Mouse (Mus musculus) NIH3T3 (cell line): ENCODE measurements around the gene Dtx4.

Experiments used
- DNase-seq: peaks from one replicate; pipeline ENCODE4 v3.0.0-alpha.2; 2012; ENCODE audit warnings: low read depth

Gene Dtx4

GRCm38 (mm10) chr19:12465530-12466144, 35.6 kb downstream of the Dtx4 start:
- no peak for DNase-seq

GRCm38 (mm10) chr19:12464674-12465073, 36.6 kb downstream of the Dtx4 start:
- DNase-seq, result peak; percentile 71

DNA sequence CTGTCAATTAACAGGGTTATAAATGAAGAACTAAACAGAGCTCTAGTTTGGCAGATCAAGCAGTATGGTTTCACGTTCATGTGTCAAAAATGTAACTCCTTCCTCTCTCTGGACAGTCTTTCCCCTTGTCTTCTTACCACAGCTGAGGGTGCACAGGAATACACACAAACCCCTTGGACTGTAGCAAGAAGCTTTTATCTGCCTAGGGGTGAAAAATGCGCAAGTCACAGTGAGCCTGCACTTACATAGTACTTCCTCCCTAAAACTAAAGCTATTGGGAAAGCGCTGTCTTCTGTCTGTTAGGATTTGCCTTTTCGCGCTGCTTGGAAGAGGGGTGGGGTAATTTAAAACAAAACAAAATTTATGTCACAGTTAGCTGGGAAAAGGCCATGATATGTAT, 37.1 kb downstream of the Dtx4 start:
- peak; percentile 41 for DNase-seq

GRCm38 (mm10) chr19:12463722-12464035, 37.6 kb downstream of the Dtx4 start:
- peak; percentile 79 for DNase-seq

GRCm38 (mm10) chr19:12462851-12463721, 38.2 kb downstream of the Dtx4 start:
- DNase-seq, result no peak

DNA sequence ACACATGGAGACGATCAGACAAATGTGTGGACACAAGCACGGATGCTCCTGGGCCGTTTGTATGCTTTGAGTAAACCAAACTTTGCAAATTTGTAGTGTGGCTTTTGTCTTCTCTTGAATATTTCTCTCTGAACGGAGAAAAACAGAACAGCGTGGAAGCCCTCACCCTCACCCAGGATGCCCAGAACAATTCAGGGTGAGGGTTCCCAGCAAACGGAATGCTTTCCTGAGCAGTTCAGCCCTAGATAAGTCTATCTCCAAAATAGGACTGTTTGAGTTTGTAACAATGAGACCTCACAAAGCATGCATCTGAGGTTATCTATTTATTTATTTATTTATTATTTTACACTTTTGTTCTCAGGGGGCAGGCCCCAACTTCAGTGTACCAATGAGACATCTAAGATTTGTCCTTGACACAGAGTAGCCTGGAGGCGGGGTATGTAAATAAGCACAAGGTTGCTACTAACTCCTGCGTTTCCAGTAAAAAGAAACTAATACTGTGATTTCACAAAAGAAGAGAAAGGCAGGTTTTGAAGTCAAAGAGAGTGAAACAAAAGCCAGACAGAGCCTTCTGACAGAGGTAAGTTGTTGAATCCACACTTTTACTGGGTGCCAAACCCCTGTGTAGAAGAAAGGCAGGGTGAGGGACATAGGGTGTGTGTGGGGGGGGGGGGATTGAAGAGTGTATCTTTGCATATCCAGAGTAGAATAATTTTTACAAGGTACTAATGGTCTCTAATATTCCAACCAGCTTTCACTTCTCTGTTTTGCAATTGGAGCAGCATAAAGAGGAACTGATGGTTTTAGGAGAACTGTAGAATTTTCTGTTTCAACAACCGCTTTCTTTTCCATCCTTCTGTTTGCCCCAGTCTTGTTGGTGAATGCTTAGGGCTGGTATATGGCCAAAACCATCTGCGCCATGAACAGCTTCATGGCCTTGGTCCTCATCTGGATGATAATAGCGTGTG, 40.7 kb downstream of the Dtx4 start, which contains the start of gene Mpeg1:
TSS of gene Mpeg1 (plus strand) at position 498 of the 968 bp plus-strand sequence.
- DNase-seq, result no peak

- DNase-seq, result no peak
These were observed 41.7 kb downstream of the Dtx4 start for GRCm38 (mm10) chr19:12459516-12459915.

DNA sequence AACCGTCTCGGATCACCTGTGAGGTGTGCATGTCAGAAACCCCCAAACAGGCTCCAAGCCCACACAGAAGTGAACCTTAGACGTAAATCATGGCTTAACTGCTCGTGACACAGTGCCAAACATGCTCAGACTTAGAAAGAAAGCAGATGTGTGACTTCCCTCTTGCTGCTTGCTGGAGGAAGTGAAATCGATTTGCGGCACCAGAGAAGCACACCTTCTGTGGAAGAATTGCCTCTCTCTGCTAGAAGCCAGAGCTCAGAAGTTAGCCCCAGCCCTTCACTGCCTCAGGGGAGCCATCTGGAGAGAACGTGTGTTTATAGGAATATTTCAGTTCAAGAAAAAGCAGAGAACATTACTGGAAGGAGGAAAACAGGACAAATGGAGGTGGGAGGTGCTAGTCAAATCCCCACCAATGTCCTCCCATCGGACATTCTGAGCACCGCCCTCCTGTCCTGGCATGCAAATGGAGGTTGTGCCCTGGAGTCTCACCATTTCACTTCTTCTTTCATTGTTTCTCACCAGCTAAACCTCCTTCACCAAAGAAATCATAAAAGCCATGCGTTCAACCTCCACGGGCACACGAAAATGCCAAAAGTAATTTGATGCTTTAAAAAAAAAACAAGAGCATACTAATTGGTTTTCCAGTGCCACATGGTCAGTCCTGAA, 43.7 kb downstream of the Dtx4 start:
- DNase-seq, result no peak

- DNase-seq, result no peak
These were observed 56.2 kb downstream of the Dtx4 start for GRCm38 (mm10) chr19:12445014-12445413.

DNA sequence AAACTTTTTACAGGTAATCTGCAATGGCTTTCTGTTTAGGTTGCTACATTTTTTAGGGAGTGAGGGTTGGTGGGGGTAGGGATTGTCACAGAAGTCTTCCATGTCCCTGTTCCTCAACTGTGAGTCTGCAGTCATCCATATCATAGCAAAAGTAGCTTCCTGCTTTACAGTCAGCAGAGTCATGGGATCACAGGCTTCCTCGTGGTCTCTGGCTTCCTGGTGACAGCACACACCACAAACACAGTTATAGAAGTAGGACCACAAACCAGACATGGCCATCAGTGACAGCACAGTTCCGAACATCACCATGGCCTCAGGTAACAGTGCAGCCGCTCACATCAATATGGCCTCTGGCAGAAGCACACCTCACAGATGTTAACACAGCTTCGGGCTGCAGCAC, 58.7 kb downstream of the Dtx4 start:
- no peak for DNase-seq

DNA sequence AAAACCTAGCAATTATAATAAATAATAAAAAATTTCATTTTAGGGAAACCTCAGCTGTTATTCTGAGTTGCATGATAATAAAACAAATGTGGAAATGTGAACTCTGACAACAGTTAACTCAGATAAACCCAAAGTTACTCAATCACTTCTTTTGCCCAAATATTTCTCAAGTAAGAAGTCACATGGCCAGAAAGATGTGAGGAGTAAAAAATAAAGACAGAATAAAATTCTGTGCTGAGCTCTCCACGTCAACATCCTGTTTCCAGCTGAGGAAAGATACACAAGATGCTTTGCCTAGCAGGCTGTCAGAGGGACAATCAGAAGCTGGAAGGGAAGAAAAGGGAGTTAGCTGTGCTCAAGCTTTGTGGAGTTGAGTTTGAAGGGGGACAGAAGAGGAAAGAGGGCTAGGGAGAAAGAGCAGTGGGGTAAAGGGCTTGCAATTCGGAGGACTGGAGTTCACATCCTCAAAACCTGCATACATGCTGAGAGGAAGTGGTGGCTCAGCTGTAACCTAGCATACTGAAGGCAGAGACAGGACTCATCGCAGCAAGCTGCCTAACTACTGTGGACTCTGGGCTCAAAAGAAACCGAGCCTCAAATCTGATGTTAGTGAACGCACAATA, 61.0 kb downstream of the Dtx4 start:
- peak; percentile 27 for DNase-seq

DNA sequence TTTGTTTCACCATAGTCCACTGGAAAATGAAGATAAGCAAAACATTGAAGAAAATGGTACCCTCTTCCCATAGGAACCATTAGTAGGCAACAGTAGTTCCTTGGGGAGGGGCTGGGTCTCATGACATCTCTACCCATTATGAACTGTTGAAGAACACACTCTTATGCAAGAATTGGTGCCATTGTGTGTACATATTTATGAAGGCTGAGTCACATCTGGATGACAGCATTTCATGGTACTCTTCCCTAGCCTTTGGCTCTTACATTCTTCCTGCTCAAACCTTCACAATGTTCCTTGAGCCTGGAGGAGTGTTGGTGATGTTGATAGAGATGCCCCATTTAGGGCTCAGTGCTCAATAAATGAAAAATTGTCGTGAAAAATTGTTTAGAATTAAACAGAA, 61.7 kb downstream of the Dtx4 start:
- no peak for DNase-seq

- DNase-seq, result no peak
These were observed 65.3 kb downstream of the Dtx4 start for GRCm38 (mm10) chr19:12435750-12436524.

- DNase-seq, result no peak
These were observed 66.2 kb downstream of the Dtx4 start for GRCm38 (mm10) chr19:12435011-12435416.

DNA sequence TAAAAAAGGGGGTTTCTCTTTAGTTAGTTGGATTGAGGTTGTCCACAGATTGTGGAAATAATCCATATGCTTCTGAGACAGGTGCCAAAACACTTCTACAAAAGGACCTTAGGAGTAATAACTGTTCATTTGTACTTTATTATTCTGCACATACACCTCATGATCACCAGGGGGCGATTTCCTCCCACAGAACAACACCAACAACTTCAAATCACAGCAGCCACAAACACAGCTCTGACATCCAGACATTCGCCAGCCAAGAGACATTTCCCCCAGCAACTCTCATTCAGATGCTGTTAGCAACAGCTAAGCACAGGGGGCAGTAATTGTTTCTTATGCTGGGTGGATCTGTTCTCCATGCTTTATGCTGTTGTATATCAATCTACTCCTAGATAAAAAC, 68.2 kb downstream of the Dtx4 start:
- peak; percentile 87 for DNase-seq

DNA sequence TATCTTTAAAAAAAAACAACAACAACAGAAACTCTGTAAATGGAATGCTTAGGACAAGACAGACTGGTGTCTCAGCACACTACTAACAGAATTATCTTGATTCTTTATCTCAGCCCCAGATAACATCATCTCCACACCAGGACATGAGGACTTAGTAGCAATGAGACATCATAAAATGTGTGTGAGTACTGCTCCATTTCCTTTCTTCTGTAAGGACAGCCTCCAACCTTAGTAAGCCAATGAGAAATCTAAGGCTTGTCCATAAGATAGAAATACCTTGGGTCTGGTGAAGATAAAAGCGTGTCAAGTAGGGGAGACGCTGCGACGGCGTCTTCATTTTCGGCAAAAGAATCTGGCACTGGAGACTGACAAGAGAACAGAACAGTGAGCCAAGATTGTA, 73.6 kb downstream of the Dtx4 start, which contains the start of gene Pfpl:
TSS of gene Pfpl (plus strand) at position 301 of the 400 bp plus-strand sequence.
- no peak for DNase-seq

DNA sequence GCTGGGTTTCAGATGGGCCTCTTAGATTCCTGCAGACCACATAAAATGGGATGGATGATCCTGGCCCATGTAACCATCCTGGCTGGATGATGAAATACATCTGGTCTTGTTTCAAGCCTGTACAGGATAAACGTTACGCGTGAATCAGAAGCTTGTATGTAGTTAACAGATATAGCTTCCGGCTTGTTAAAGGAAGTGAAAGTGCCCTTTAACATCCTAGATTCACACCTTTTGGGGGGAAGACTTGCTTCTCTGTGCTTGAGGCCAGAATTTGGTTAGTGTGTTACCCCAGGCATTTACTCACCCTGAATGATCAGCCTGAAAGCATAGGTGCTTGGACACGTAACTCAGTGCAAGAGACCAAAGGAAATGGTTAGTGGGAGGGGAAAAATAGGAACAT, 74.2 kb downstream of the Dtx4 start:
- no peak for DNase-seq

DNA sequence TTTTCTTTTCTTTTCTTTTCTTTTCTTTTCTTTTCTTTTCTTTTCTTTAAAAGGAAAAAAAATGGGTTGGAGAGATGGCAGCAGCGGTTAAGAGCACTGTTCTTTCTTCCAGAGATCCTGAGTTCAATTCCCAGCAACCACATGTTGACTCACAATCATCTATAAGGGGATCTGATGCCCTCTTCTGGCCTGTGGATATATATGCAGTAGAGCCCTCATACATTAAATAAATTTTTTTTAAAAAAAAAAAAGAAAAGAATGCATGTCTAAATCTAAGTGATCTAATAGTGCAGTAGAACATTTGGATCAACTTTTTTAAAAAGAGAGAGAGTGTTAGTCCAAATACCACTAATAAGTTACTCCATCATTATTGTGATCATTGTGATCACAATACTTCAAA, 79.6 kb downstream of the Dtx4 start:
- DNase-seq, result peak; percentile 20

- DNase-seq, result no peak
These were observed 80.7 kb downstream of the Dtx4 start for GRCm38 (mm10) chr19:12420555-12420954.

DNA sequence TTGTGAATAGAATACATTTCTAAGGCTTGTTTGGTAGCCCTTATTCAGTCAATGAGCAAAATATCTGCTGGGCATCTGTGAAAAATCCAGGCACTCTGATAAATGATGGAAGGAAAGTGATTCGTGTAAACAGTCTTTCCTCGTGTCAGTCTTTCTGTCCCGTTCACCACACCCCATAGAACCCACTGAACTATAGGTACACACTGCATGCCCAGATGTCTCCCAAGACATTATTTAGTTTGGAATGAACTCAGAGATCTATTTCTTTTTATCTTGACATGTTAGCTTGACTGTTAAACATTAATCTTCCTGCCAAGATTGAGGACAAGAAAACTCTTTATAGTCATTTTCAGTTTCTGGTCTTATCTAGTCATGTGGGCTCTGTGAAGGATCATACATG, 82.9 kb downstream of the Dtx4 start:
- no peak for DNase-seq

DNA sequence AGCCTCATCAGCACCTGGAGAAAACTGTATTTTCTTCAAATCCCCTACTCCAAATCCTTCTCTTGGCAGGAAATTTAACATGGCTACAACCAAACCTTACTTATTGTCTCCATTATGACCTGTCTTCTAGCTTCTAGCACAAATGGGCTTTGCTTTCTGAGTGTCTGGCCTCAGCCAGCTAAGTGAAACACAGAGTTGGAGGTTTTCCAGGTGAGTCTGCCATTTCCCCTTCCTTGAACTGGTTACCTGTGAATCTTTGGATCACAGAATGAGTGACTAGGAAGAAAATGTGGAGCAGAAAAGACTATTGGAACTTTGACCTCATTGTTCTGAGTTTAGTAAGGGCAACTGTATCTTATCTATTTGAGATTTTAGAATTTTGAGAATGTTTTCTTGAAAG, 83.9 kb downstream of the Dtx4 start, which contains the start of gene Olfr1441:
TSS of gene Olfr1441 (plus strand) at position 73 of the 400 bp plus-strand sequence.
- DNase-seq, result no peak
